Mouse (Mus musculus): Measurements from ENCODE around the gene Smarcc2. TPM values are rescaled to one million over a fixed set of nuclear protein-coding genes. Genes with fewer than 3 reads are reported as not detected.
A peak's percentile ranks its signal among the peaks of the same experiment; 100 is the strongest.

Gene Smarcc2
- total RNA-seq, 2 experiments from 2014 or later, result 43.4 to 44.6 TPM

DNA sequence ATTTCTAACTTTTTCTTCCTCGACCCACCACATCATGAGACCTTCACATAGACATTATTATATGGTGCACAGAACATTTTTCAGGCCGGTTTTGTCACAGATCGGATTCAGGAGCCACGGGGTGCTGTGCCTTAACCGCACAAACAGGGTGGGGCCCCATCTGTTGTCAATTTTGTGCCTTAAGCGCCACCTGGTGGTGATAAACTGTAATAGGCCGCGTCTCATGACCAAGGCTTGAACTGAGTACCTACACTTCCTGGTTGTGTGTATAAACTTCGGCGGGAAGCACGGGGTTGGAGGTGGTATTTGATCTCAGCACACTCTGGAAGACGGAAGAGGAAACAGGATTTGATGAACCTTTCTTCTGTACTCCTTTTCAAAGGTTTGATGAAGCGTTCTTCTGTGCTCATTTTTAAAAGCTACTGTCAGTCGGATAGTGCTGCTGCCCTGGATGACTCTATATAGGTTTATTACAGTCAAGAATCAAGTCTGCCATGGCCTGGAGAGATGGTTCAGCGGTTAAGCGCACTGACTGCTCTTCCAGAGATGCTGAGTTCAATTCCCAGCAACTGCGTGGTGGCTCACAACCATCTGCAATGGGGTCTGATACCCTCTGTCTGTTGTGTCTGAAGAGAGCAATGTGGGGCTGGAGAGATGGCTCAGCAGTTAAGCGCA, 77.4 kb downstream of the Smarcc2 start:
- peak; percentile 86 for DNase-seq
- intact Hi-C loops (cut with DNase I; ENCODE audit: low total_unique reads), result no loop called here

DNA sequence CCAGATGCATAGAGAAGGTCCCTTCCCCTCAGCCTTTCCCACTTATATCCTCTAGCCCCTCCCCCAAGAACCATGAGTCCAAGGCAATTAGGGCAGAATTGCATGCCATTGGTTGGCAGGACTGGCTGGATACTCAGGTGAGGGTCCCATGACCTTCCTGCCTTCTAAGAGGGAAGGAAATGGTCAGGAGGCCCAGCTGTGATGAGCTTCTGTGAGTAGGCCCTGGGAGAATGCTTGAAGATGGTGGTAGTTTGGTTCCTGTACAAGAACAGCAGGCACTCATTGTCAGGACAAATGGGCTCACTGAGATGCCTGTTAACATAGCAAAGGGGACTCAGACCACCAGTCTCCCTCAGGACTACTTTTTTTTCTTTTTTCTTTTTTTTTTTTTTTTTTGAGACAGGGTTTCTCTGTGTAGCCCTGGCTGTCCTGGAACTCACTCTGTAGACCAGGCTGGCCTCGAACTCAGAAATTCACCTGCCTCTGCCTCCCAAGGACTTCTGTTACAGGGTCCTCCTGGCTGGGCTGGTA, 79.4 kb downstream of the Smarcc2 start:
- DNase-seq, result no peak
- intact Hi-C loops (cut with DNase I; ENCODE audit: low total_unique reads), result no loop called here

Small RNAs within 50 kb of the gene (microRNA-seq; reads per million reads assigned to microRNA genes)
- gene Mir6916 (0 to 0.64 reads per million in 2 experiments), gene Mir8105 (0 to 0.32 reads per million in 2 experiments)

Other genes starting within 250 kb of the Smarcc2 start
- 10 to 100 TPM; 39.3 to 40.6 TPM for gene Spryd4, start 247.4 kb upstream of the Smarcc2 start, total RNA-seq (2021)
- gene Mip, start 233.4 kb upstream of the Smarcc2 start, total RNA-seq (2021), result not detected
- gene Timeless, start 227.2 kb upstream of the Smarcc2 start, total RNA-seq (2021), result 1 to 10 TPM; 3.9 to 5.1 TPM
- not detected for gene Apon, start 205.2 kb upstream of the Smarcc2 start, total RNA-seq (2021)
- not detected for gene Apof, start 190.6 kb upstream of the Smarcc2 start, total RNA-seq (2021)
- gene Stat2, start 188.7 kb upstream of the Smarcc2 start, total RNA-seq (2021), result 1 to 10 TPM; 3.6 to 4.5 TPM
- gene Il23a, start 160.5 kb upstream of the Smarcc2 start, total RNA-seq (2021), result not detected
- gene Pan2, start 155.9 kb upstream of the Smarcc2 start, total RNA-seq (2021), result 1 to 10 TPM; 7.4 to 8.2 TPM
- gene Cnpy2, start 136.8 kb upstream of the Smarcc2 start, total RNA-seq (2021), result 10 to 100 TPM; 47.2 to 55.8 TPM
- gene Cs, start 121.5 kb upstream of the Smarcc2 start, total RNA-seq (2021), result 100 to 1,000 TPM; 571 to 668 TPM
- 100 to 1,000 TPM; 257 to 331 TPM for gene Coq10a, start 90.3 kb upstream of the Smarcc2 start, total RNA-seq (2021)
- 10 to 100 TPM; 53.7 to 54.8 TPM for gene Ankrd52, start 82.1 kb upstream of the Smarcc2 start, total RNA-seq (2021)
- not detected for gene Slc39a5, start 58.0 kb upstream of the Smarcc2 start, total RNA-seq (2021)
- gene Nabp2, start 47.8 kb upstream of the Smarcc2 start, total RNA-seq (2021), result 10 to 100 TPM; 48.2 to 51.8 TPM
- gene Rnf41, start 47.6 kb upstream of the Smarcc2 start, total RNA-seq (2021), result 10 to 100 TPM; 12.9 to 13.0 TPM
- gene Myl6, start 34.9 kb downstream of the Smarcc2 start, total RNA-seq (2021), result 100 to 1,000 TPM; 214 to 276 TPM
- gene Myl6b, start 39.4 kb downstream of the Smarcc2 start, total RNA-seq (2021), result 100 to 1,000 TPM in 1 of 2 experiments, 10 to 100 TPM in 1; 54.6 to 180 TPM
- 10 to 100 TPM; 21.6 to 24.0 TPM for gene Esyt1, start 66.6 kb downstream of the Smarcc2 start, total RNA-seq (2021)
- 1 to 10 TPM; 5.0 to 6.4 TPM for gene Zc3h10, start 88.5 kb downstream of the Smarcc2 start, total RNA-seq (2021)
- gene Rpl41, start 90.1 kb downstream of the Smarcc2 start, total RNA-seq (2021), result 1,000 to 10,000 TPM; 1,413 to 1,625 TPM
- gene Pa2g4, start 106.7 kb downstream of the Smarcc2 start, total RNA-seq (2021), result 10 to 100 TPM; 50.2 to 54.0 TPM
- gene Erbb3, start 130.4 kb downstream of the Smarcc2 start, total RNA-seq (2021), result 1 to 10 TPM; 4.8 to 7.2 TPM
- gene Rps26, start 167.5 kb downstream of the Smarcc2 start, total RNA-seq (2021), result 100 to 1,000 TPM; 455 to 537 TPM
- gene Ikzf4, start 186.7 kb downstream of the Smarcc2 start, total RNA-seq (2021), result under 1 TPM; 0.25 to 0.58 TPM
- gene Suox, start 214.8 kb downstream of the Smarcc2 start, total RNA-seq (2021), result 10 to 100 TPM; 11.8 to 12.8 TPM
- gene Rab5b, start 237.0 kb downstream of the Smarcc2 start, total RNA-seq (2021), result 10 to 100 TPM; 75.2 to 78.2 TPM
- 1 to 10 TPM in 1 of 2 experiments, under 1 TPM in 1; 0.71 to 1.2 TPM for gene Pmel, start 244.9 kb downstream of the Smarcc2 start, total RNA-seq (2021)
- 1 to 10 TPM; 7.5 to 8.5 TPM for gene Cdk2, start 245.8 kb downstream of the Smarcc2 start, total RNA-seq (2021)

Measured in gastrocnemius, postnatal 14 days (tissue).